Comparison of ENCODE assay signal across 9 mouse cellular contexts in the genomic region with DNA sequence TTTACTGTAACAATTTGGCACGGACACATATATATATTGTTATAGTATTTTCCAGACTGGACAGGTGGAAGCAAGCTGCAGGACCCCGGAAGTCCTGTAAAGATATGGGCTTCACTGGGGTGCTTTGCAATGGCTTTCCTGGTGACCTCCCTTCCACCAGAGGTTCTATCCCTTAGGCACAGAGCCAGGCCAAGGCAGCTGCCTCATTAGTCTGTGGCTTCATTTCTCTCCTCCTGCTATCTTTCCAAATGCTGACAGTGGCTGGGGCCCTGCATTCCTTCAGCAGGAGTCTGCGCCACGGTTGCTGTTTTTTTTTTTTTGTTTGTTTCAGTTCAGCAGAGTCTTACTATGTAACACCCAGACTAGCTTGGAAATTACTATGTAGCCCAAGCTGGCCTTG. TPM values are rescaled to one million over a fixed set of nuclear protein-coding genes. Genes with fewer than 3 reads are reported as not detected.
DNase-seq lines count a peak whose midpoint lies in the region; ATAC-seq and TF ChIP-seq lines count a peak whose summit lies in the region.
"Had no signal": no experiment of that assay in that cellular context is flagged by ENCODE, and none has a peak within 500 bp of the region (broad histone marks: within the 10 kb centered on the region; RNA-seq: fewer than 3 reads in every experiment).

No protein-coding gene starts in this region.

- peak overlapping the region; percentile 52 for H3K4me3 ChIP-seq in lung, embryonic 15.5 days
- H3K4me3 ChIP-seq in forebrain, embryonic 12.5 days (replicated peaks): peak overlapping the region; percentile 66
- peak overlapping the region; percentile 63; the same call in 1 of the 2 replicates for H3K4me3 ChIP-seq in limb, embryonic 10.5 days
- H3K4me3 ChIP-seq in olfactory bulb, adult 2 months (ENCODE audit: insufficient read depth, low read depth, low read length): peak overlapping the region; percentile 54; the same call in 1 of the 2 replicates
- H3K4me3 ChIP-seq: myocyte had no signal

- WGBS in lung, embryonic 15.5 days: 39% methylated on average over 4 of the region's 4 CpGs
- WGBS in forebrain, embryonic 12.5 days: 50% methylated on average over 4 of the region's 4 CpGs
- WGBS in limb, embryonic 10.5 days: 52% methylated on average over 4 of the region's 4 CpGs
- 49% methylated on average over 4 of the region's 4 CpGs for WGBS in olfactory bulb, adult 2 months

- ATAC-seq in lung, embryonic 15.5 days (ENCODE audit: borderline replicate concordance, extremely low read depth, low FRiP score, low TSS enrichment): no peak
- no peak for ATAC-seq in forebrain, embryonic 12.5 days (ENCODE audit: low FRiP score)
- ATAC-seq: inflammation-experienced regulatory T-cells, adult 6 months had no signal

- no peaks in the 10 kb centered on the region for H3K36me3 ChIP-seq in lung, embryonic 15.5 days
- H3K36me3 ChIP-seq in forebrain, embryonic 12.5 days (replicated peaks): no peaks in the 10 kb centered on the region
- H3K36me3 ChIP-seq in limb, embryonic 10.5 days: no peaks in the 10 kb centered on the region

- peaks cover 71% of the 10 kb centered on the region for H3K27me3 ChIP-seq in lung, embryonic 15.5 days
- H3K27me3 ChIP-seq in forebrain, embryonic 12.5 days: peaks cover 72% of the 10 kb centered on the region
- H3K27me3 ChIP-seq in limb, embryonic 10.5 days (ENCODE audit: low read depth, poor library complexity, severe bottlenecking): peaks cover 70% of the 10 kb centered on the region

- no peak for TF ChIP-seq CTCF in olfactory bulb, adult 2 months (IDR thresholded peaks at IDR 0.05; ENCODE audit: insufficient read depth, low read depth, low read length)

- H3K4me1 ChIP-seq in lung, embryonic 15.5 days: peaks cover 31% of the 10 kb centered on the region
- H3K4me1 ChIP-seq in forebrain, embryonic 12.5 days: peaks cover 47% of the 10 kb centered on the region
- peaks cover 31% of the 10 kb centered on the region for H3K4me1 ChIP-seq in limb, embryonic 10.5 days
- peaks cover 28% of the 10 kb centered on the region for H3K4me1 ChIP-seq in olfactory bulb, adult 2 months (ENCODE audit: control insufficient read depth, insufficient read depth, low read length)

- no peak for DNase-seq in lung, postnatal 25 days (ENCODE audit: low spot score)
- no peak for DNase-seq in limb, embryonic 10.5 days (ENCODE audit: low spot score)
- DNase-seq in urinary bladder, postnatal 36 days (ENCODE audit: low spot score in 2 of 2): no peak
- DNase-seq in thymus, adult 18-20 months: no peak

- H3K4me2 ChIP-seq in lung, embryonic 15.5 days: peak overlapping the region; percentile 100
- peak overlapping the region; percentile 99 for H3K4me2 ChIP-seq in forebrain, embryonic 12.5 days

- TF ChIP-seq POLR2A in olfactory bulb, adult 2 months (IDR thresholded peaks at IDR 0.05; ENCODE audit: insufficient read depth, low read depth, low read length): no peak

- H3K9me3 ChIP-seq in lung, embryonic 15.5 days: no peaks in the 10 kb centered on the region
- H3K9me3 ChIP-seq in forebrain, embryonic 12.5 days: no peaks in the 10 kb centered on the region
- no peaks in the 10 kb centered on the region for H3K9me3 ChIP-seq in limb, embryonic 10.5 days (replicated peaks)

- no peak overlapping the region for H3K9ac ChIP-seq in lung, embryonic 15.5 days
- H3K9ac ChIP-seq in forebrain, embryonic 12.5 days: no peak overlapping the region; the same call in 1 of the 2 replicates

- no peak overlapping the region for H3K27ac ChIP-seq in lung, embryonic 15.5 days
- H3K27ac ChIP-seq in forebrain, embryonic 12.5 days: peak overlapping the region; percentile 90
- H3K27ac ChIP-seq in limb, embryonic 10.5 days: no peak overlapping the region
- peak overlapping the region; percentile 86 for H3K27ac ChIP-seq in olfactory bulb, adult 2 months (ENCODE audit: insufficient read depth, low read depth, low read length)

RNA-seq across cellular contexts. Expression of gene Trim67, which starts 1.1 kb away (rescaled TPM):
- polyA plus RNA-seq in lung, embryonic 15.5 days (2015; fragmentation: Nextera tagmentation; extraction: Ambion mirVana): 0.66 and 0.67 TPM in 2 replicates
- polyA plus RNA-seq in forebrain, embryonic 12.5 days (2016; fragmentation: Nextera tagmentation; extraction: Ambion mirVana): 6.1 and 6.4 TPM in 2 replicates
- not detected in 2 replicates for polyA plus RNA-seq in limb, embryonic 10.5 days (2016; fragmentation: Nextera tagmentation; extraction: Ambion mirVana)
- polyA plus RNA-seq in olfactory bulb, adult 2 months (2012; ENCODE audit: insufficient read depth, insufficient read length, low replicate concordance, missing spikeins): not detected in 2 replicates
- polyA plus RNA-seq: inflammation-experienced regulatory T-cells, adult 6 months had no signal

RNA-seq across cellular contexts. Expression of gene Fam89a, which starts 40.1 kb away (rescaled TPM):
- polyA plus RNA-seq in lung, embryonic 15.5 days (2015; fragmentation: Nextera tagmentation; extraction: Ambion mirVana): 11.3 and 14.4 TPM in 2 replicates
- 0.79 and 0.97 TPM in 2 replicates for polyA plus RNA-seq in forebrain, embryonic 12.5 days (2016; fragmentation: Nextera tagmentation; extraction: Ambion mirVana)
- polyA plus RNA-seq in limb, embryonic 10.5 days (2016; fragmentation: Nextera tagmentation; extraction: Ambion mirVana): 5.1 and 7.0 TPM in 2 replicates
- not detected in 2 replicates for polyA plus RNA-seq in olfactory bulb, adult 2 months (2012; ENCODE audit: insufficient read depth, insufficient read length, low replicate concordance, missing spikeins)

Comparison
In these comparisons a context has a peak if more than half of its experiments do, and no peak if none do; other contexts are left out.
1. H3K27ac ChIP-seq: peak in forebrain, embryonic 12.5 days (single experiment) and olfactory bulb, adult 2 months (single experiment); none in lung, embryonic 15.5 days (single experiment) and limb, embryonic 10.5 days (single experiment).
2. Peak in every context shown above with its lines, with median percentiles within 50 percentile points of each other: H3K4me3 ChIP-seq.